Mouse (Mus musculus) liver, embryonic 14.5 days (tissue): ENCODE measurements around the gene Prrx2.

Experiments
- CTCF ChIP-seq: IDR thresholded peaks from 2 replicates; pipeline ENCODE4 v1.5.1; 2016; ENCODE audit warnings: antibody characterized with exemption, low read depth, control low read depth
- EP300 ChIP-seq: IDR thresholded peaks from 2 replicates; pipeline ENCODE4 v1.6.1; 2016; ENCODE audit warnings: antibody characterized with exemption, low read depth

GRCm38 (mm10) chr2:30902726-30903722 lies 68.3 kb downstream of the Prrx2 start:
- TF ChIP-seq EP300 (no peak), CTCF (no peak)
